13 mouse cellular contexts compared by ENCODE assay signal in the genomic region with DNA sequence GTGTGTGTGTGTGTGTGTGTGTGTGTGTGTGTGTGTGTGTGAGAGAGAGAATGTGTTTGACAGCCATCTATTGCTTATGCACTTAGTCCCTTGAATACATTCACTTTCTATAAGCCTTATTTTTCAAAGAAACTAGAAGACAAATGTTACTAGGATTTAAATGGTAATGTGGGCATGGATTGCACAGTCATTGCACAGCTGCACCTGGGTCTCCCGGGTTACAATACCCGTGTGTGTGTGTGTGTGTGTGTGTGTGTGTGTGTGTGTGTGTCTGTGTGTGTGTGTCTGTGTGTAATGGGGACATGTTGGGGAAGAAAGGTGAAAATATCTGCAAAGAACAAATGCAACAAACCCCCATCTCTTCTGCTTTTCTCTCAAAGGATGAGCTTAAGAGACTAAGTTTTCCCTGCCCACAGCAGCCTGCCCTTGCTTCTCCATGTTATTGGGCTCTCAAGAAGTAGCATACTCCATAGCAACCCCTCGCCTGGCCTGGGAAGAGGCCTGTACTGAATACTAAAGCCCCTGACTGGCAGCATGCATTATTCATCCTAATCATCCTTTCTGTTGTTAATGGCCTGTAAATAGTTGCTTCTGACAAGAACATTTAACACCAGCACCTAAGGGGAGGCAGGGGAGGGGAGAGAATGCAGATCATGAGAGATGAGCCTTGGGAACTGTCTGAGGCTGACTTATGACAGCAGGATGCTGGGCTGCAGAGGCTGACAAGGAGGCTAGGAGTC.
DNase-seq lines count a peak whose midpoint lies in the region; ATAC-seq lines count a peak whose summit lies in the region.
"Had no signal": no experiment of that assay in that cellular context is flagged by ENCODE, and none has a peak within 500 bp of the region (broad histone marks: within the 10 kb centered on the region; RNA-seq: fewer than 3 reads in every experiment).

No protein-coding gene starts in this region.

- no peak overlapping the region for H3K4me3 ChIP-seq in forebrain, embryonic 11.5 days (ENCODE audit: low read depth, low read length)
- H3K4me3 ChIP-seq in hindbrain, embryonic 14.5 days (replicated peaks; ENCODE audit: low read length), result no peak overlapping the region
- H3K4me3 ChIP-seq in midbrain, embryonic 16.5 days (ENCODE audit: low read depth, low read length), result no peak overlapping the region

- H3K4me1 ChIP-seq in forebrain, embryonic 11.5 days (replicated peaks; ENCODE audit: control insufficient read depth, insufficient read depth, low read length), result no peaks in the 10 kb centered on the region
- peaks cover 16% of the 10 kb centered on the region for H3K4me1 ChIP-seq in hindbrain, embryonic 14.5 days (replicated peaks; ENCODE audit: control insufficient read depth, insufficient read depth, low read length)
- peaks cover 10% of the 10 kb centered on the region for H3K4me1 ChIP-seq in midbrain, embryonic 16.5 days (ENCODE audit: control insufficient read depth, insufficient read depth, low read length)

- no peak overlapping the region for H3K9ac ChIP-seq in forebrain, embryonic 11.5 days (ENCODE audit: low read length)
- H3K9ac ChIP-seq in hindbrain, embryonic 14.5 days, result no peak overlapping the region
- H3K9ac ChIP-seq in midbrain, embryonic 16.5 days (ENCODE audit: low read depth, low read length), result no peak overlapping the region; the same call in 1 of the 2 replicates

- no peak overlapping the region for H3K27ac ChIP-seq in forebrain, embryonic 11.5 days (ENCODE audit: low read depth, low read length)
- H3K27ac ChIP-seq in hindbrain, embryonic 14.5 days, result peak overlapping the region; percentile 71
- H3K27ac ChIP-seq in midbrain, embryonic 16.5 days (ENCODE audit: low read length), result peak overlapping the region; percentile 59

- DNase-seq in ES-CJ7 (ENCODE audit: low read depth, low spot score), result peak; percentile 11
- DNase-seq in forebrain, embryonic 11.5 days (ENCODE audit: low spot score), result no peak
- DNase-seq in hindbrain, embryonic 14.5 days (ENCODE audit: low spot score), result peak; percentile 64
- DNase-seq in kidney, adult 9 months, result no peak
- no peak for DNase-seq in layer of hippocampus, adult 9-10 months (ENCODE audit: low spot score)
- no peak for DNase-seq in gastrocnemius, postnatal 4 days (ENCODE audit: low spot score in 2 of 2)
- no peak for DNase-seq in heart, adult 11 months
- DNase-seq: cerebellum, adult 11 months; gastrocnemius, postnatal 36 days; kidney, postnatal 25 days had no signal

- no peaks in the 10 kb centered on the region for H3K27me3 ChIP-seq in forebrain, embryonic 11.5 days (ENCODE audit: control insufficient read depth, insufficient read depth, low read length)
- no peaks in the 10 kb centered on the region for H3K27me3 ChIP-seq in hindbrain, embryonic 14.5 days (ENCODE audit: control insufficient read depth, insufficient read depth, low read length)
- no peaks in the 10 kb centered on the region for H3K27me3 ChIP-seq in midbrain, embryonic 16.5 days (ENCODE audit: control insufficient read depth, insufficient read depth, low read depth, low read length)

- no peaks in the 10 kb centered on the region for H3K36me3 ChIP-seq in forebrain, embryonic 11.5 days (ENCODE audit: control insufficient read depth, insufficient read depth, low read length)
- no peaks in the 10 kb centered on the region for H3K36me3 ChIP-seq in hindbrain, embryonic 14.5 days (replicated peaks; ENCODE audit: control insufficient read depth, insufficient read depth)
- no peaks in the 10 kb centered on the region for H3K36me3 ChIP-seq in midbrain, embryonic 16.5 days (ENCODE audit: control insufficient read depth, insufficient read depth, low read length)

- 51% methylated on average over 3 of the region's 3 CpGs for WGBS in forebrain, embryonic 11.5 days
- 13% methylated on average over 3 of the region's 3 CpGs for WGBS in hindbrain, embryonic 14.5 days
- 14% methylated on average over 3 of the region's 3 CpGs for WGBS in midbrain, embryonic 16.5 days

- no peaks in the 10 kb centered on the region for H3K9me3 ChIP-seq in forebrain, embryonic 11.5 days (ENCODE audit: control insufficient read depth, low read length)
- H3K9me3 ChIP-seq in hindbrain, embryonic 14.5 days (ENCODE audit: control insufficient read depth, low read length), result no peaks in the 10 kb centered on the region
- H3K9me3 ChIP-seq in midbrain, embryonic 16.5 days (replicated peaks; ENCODE audit: control insufficient read depth, low read length, poor library complexity, severe bottlenecking), result no peaks in the 10 kb centered on the region

- no peak overlapping the region for H3K4me2 ChIP-seq in forebrain, embryonic 11.5 days (ENCODE audit: low read depth, low read length, severe bottlenecking)
- no peak overlapping the region for H3K4me2 ChIP-seq in hindbrain, embryonic 14.5 days (replicated peaks)
- H3K4me2 ChIP-seq in midbrain, embryonic 16.5 days (ENCODE audit: low read length), result no peak overlapping the region
- H3K4me2 ChIP-seq: liver, embryonic 11.5 days had no signal

- peak; percentile 76 for ATAC-seq in forebrain, embryonic 11.5 days (replicated peaks; ENCODE audit: low FRiP score)
- peak; percentile 92 for ATAC-seq in hindbrain, embryonic 14.5 days (ENCODE audit: low FRiP score)
- ATAC-seq in midbrain, embryonic 16.5 days, result peak; percentile 94
- ATAC-seq: intestine, embryonic 16.5 days had no signal

Comparison
In these comparisons a context has a peak if more than half of its experiments do, and no peak if none do; other contexts are left out.
1. DNase-seq: peak in ES-CJ7 (single experiment) and hindbrain, embryonic 14.5 days (single experiment); none in forebrain, embryonic 11.5 days (single experiment), kidney, adult 9 months (single experiment), layer of hippocampus, adult 9-10 months (single experiment), gastrocnemius, postnatal 4 days (0 of 2) and heart, adult 11 months (single experiment).
2. Peak in every context shown above with its lines, with median percentiles within 50 percentile points of each other: ATAC-seq.